Mouse (Mus musculus) liver, embryonic 14.5 days (tissue): ENCODE measurements around the gene Gm10837.

ENCODE experiments used
- CTCF ChIP-seq: IDR thresholded peaks from 2 replicates; pipeline ENCODE4 v1.5.1; 2016; ENCODE audit warnings: antibody characterized with exemption, low read depth, control low read depth
- EP300 ChIP-seq: IDR thresholded peaks from 2 replicates; pipeline ENCODE4 v1.6.1; 2016; ENCODE audit warnings: antibody characterized with exemption, low read depth

- no peak for TF ChIP-seq EP300
- no peak for TF ChIP-seq CTCF
Observed at GRCm38 (mm10) chr14:122466756-122467362, 23.5 kb upstream of the Gm10837 start.
